Mouse (Mus musculus): Measurements from ENCODE around the gene Bbc3.

DNA sequence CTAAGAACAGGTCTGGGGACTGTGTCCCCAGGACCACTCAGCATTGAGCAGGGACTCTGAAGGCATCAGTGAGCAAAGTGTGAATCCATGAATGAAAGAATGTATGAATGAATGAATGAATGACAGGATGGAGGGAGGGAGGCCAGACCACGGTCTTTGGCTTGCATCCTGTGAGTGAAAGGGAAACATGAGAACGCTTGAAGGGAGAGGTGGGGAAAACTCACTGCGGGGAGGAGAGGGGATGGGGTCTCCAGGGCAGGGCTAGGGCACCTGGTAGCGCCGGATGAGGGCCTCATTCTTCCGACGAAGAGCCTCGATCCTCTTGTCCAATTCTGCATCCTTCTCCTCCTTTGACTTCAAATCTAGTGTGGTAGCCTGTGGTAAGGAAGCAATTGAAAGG is 24.2 kb upstream of the Bbc3 start:
- TF ChIP-seq POLR2AphosphoS2 (IDR thresholded peaks at IDR 0.05; ENCODE audit: low read length) (no peak), POLR2A (IDR thresholded peaks at IDR 0.05; ENCODE audit: control insufficient read depth in 1 of 2, insufficient read depth in 1 of 2, low read depth in 1 of 2, low read length in 2 of 2, poor library complexity in 1 of 2) (no peak), CTCF (IDR thresholded peaks at IDR 0.05 in 2 of 3, conservative IDR thresholded peaks at IDR 0.05 in 1 of 3; ENCODE audit: control insufficient read depth in 1 of 3, insufficient read depth in 1 of 3, low read depth in 2 of 3, low read length in 3 of 3, poor library complexity in 1 of 3, severe bottlenecking in 1 of 3) (no peak), POLR2AphosphoS5 (IDR thresholded peaks at IDR 0.05; ENCODE audit: borderline replicate concordance, low read depth, low read length) (no peak), ELF1 (IDR thresholded peaks at IDR 0.05; ENCODE audit: low read depth, low read length) (no peak), CHD2 (IDR thresholded peaks at IDR 0.05; ENCODE audit: low read length) (no peak), MXI1 (IDR thresholded peaks at IDR 0.05; ENCODE audit: low read depth, low read length) (no peak), MEF2A (IDR thresholded peaks at IDR 0.05; ENCODE audit: extremely low read depth, insufficient replicate concordance, low read depth, low read length, poor library complexity, severe bottlenecking) (no peak), USF2 (IDR thresholded peaks at IDR 0.05; ENCODE audit: borderline replicate concordance in 1 of 2, insufficient read depth in 1 of 2, low read depth in 1 of 2, low read length in 2 of 2) (no peak), MAFK (IDR thresholded peaks at IDR 0.05; ENCODE audit: borderline replicate concordance, low read depth, low read length) (no peak), ZNF384 (IDR thresholded peaks at IDR 0.05; ENCODE audit: low read depth, low read length) (no peak)
